Mouse (Mus musculus): ENCODE measurements around the gene Kcnt2. TPM values are rescaled to one million over a fixed set of nuclear protein-coding genes. Genes with fewer than 3 reads are reported as not detected.

Gene Kcnt2
- polyA plus RNA-seq (2012; rRNA removed): 0.07 and 0.09 TPM in 2 replicates

DNA sequence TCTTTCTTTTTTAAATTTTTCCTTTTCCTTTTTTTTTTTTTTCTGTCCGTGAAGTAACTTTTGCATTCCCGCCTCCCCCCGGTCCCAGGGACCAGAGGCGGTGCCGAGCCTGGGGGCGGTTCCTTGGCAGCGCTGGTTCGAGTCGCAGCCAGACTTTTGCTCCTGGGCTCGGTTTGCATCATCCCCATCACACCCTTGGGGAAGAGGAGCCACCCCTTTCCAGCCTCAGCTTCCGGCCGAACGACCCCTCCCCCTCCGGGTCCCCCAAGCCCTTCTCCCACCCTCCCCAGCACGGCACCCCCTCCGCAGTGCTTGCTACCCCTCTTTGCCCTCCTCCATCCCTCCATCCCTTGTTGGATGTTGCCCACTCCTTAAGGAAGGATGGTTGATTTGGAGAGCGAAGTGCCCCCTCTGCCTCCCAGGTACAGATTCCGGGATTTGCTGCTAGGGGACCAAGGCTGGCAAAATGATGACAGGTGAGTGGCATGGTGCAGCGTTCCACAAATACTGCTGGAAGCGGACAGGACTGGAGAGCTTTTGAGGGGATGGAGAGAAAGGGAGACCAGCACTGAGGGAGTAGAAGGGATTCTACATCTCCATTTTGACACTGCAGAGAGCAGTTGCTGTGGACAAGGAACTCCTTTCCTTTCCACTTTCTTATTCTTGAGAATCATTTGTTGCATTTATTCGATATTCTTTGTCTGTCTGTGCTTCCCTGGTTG lies at the start of gene Kcnt2:
Gene Kcnt2 (plus strand): TSS at position 283 of the 722 bp plus-strand sequence.

Other genes with a start within 250 kb of the Kcnt2 start
- 0.72 and 0.95 TPM in 2 replicates for gene Cfh, start 62.4 kb upstream of the Kcnt2 start, polyA plus RNA-seq (2012; rRNA removed)